Mouse (Mus musculus) liver, adult 2 months (tissue): ENCODE results near the gene Nepn. TPM values are rescaled to one million over a fixed set of nuclear protein-coding genes. Genes with fewer than 3 reads are reported as not detected.

ENCODE experiments used
- DNase-seq: peaks from one replicate; pipeline ENCODE4 v3.0.0-alpha.2; 2011; ENCODE audit warnings: low read depth, low spot score; ENCODE audit errors: extremely low read depth
- H3K27ac ChIP-seq: fragments of 200-500 bp; replicated peaks from 2 replicates; pipeline ENCODE4 v1.5.1; 2012; ENCODE audit warnings: low read depth, mild to moderate bottlenecking, control low read depth, inconsistent platforms, low read length; ENCODE audit not compliant: insufficient read depth
- H3K27me3 ChIP-seq: fragments of 200-500 bp; 2 replicates; pipeline ENCODE4 v1.6.1; 2012; ENCODE audit warnings: mild to moderate bottlenecking, moderate library complexity, low read length, inconsistent platforms; ENCODE audit not compliant: control insufficient read depth, insufficient read depth
- H3K36me3 ChIP-seq: fragments of 200-500 bp; 2 replicates; pipeline ENCODE4 v1.6.1; 2012; ENCODE audit warnings: low read length, inconsistent platforms; ENCODE audit not compliant: control insufficient read depth, insufficient read depth
- H3K4me1 ChIP-seq: fragments of 200-500 bp; 2 replicates; pipeline ENCODE4 v1.6.1; 2011; ENCODE audit warnings: low read length; ENCODE audit not compliant: control insufficient read depth, insufficient read depth
- H3K4me3 ChIP-seq: fragments of 200-500 bp; 2 replicates; pipeline ENCODE4 v1.5.1; 2011; ENCODE audit warnings: low read depth, mild to moderate bottlenecking, control low read depth, low read length, moderate library complexity; ENCODE audit not compliant: insufficient read depth
- H3K79me2 ChIP-seq: fragments of 200-500 bp; 2 replicates; pipeline ENCODE4 v1.6.1; 2012; ENCODE audit warnings: inconsistent platforms, mild to moderate bottlenecking, low read length, moderate library complexity; ENCODE audit not compliant: control insufficient read depth, insufficient read depth
- H3K9ac ChIP-seq: fragments of 200-500 bp; 2 replicates; pipeline ENCODE4 v1.6.1; 2012; ENCODE audit warnings: low read depth, mild to moderate bottlenecking, control low read depth, inconsistent platforms, low read length
- CTCF ChIP-seq: fragments of 200-500 bp; IDR thresholded peaks from 2 replicates; pipeline ENCODE4 v1.5.1; 2011; ENCODE audit warnings: low read depth, low read length, control low read depth
- POLR2A ChIP-seq: fragments of 200-500 bp; IDR thresholded peaks from 2 replicates; pipeline ENCODE4 v1.6.1; 2011; ENCODE audit warnings: low read length, control low read depth; ENCODE audit not compliant: insufficient read depth; ENCODE audit errors: extremely low read depth
- WGBS: fragments of 180-500 bp; shearing (Covaris S2); methylation state at CpG from one replicate; pipeline ENCODE4 v1.1.7; 2018; 5-methylcytosine and 5-hydroxymethylcytosine counted together
- polyA plus RNA-seq: library from polyadenylated mRNA; depleted of rRNA; stranded (reverse); fragments of >200 nt; gene quantifications from 2 replicates; pipeline ENCODE4 v1.2.3, GENCODE M21; 2012; rRNA removed
- total RNA-seq: library from RNA; depleted of rRNA; stranded (reverse); fragments of >200 nt; gene quantifications from 2 replicates; pipeline ENCODE4 v1.2.3, GENCODE M21; 2014; rRNA removed

The Nepn gene
- total and polyA plus RNA-seq, 2 experiments, result not detected

- peak; percentile 42 for DNase-seq
- Histone ChIP-seq H3K27ac (no peak overlapping the region), H3K9ac (no peak overlapping the region), H3K79me2 (peaks cover 28% of the 10 kb centered on the region; the same call in 1 of the 2 replicates), H3K4me3 (no peak overlapping the region), H3K27me3 (no peaks in the 10 kb centered on the region), H3K4me1 (peaks cover 12% of the 10 kb centered on the region), H3K36me3 (peaks cover 17% of the 10 kb centered on the region)
- WGBS, result 53% methylated on average over 7 of the region's 7 CpGs
- no peak for TF ChIP-seq POLR2A
- no peak for TF ChIP-seq CTCF
Measured at GRCm38 (mm10) chr10:52426314-52426980, 37.7 kb downstream of the Nepn start.

DNA sequence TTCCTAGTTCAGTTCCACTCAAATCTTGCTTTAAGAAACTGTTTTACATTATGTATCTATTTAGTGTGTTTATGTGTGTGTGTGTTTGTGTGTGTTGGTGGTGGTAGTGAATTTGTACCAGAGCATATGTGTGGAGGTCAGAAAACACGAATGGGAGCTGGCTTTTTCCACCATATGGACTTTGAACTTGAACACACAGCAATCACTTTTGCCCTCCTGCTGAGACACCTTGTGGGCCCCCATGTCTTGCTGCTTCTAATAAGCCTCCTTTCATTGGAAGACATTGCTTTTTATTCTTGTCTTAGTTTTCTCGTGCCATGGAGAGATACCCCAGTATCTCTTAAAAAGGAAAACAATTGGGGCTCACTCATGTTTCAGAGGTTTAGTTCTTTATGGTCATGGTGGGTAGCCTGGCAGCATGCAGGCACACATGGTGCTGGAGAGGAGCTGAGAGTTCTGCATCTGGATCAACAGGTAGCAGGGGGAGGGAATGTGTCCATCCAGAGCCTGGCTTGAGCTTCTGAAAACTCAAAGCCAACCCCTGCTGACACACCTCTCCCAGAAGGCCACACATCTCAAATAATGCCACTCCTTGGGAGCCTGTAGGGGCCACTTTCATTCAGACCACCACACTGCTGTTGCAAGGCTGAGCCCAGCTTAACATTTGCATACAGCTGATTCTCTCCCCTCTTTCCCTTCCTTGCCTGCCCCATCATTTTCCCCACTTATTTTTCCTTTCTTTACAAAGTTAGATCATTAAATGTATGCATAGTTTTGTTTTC lies 39.1 kb downstream of the Nepn start:
- H3K27me3 ChIP-seq, result no peaks in the 10 kb centered on the region
- H3K27ac ChIP-seq, result no peak overlapping the region
- peaks cover 8% of the 10 kb centered on the region for H3K4me1 ChIP-seq
- WGBS, result 50% methylated on average over 2 of the region's 2 CpGs
- peaks cover 19% of the 10 kb centered on the region; the same call in 1 of the 2 replicates for H3K79me2 ChIP-seq
- peak; percentile 24 for DNase-seq
- no peak overlapping the region for H3K9ac ChIP-seq
- no peak for TF ChIP-seq POLR2A
- TF ChIP-seq CTCF, result no peak
- H3K4me3 ChIP-seq, result no peak overlapping the region
- H3K36me3 ChIP-seq, result peaks cover 28% of the 10 kb centered on the region

- H3K27me3 ChIP-seq, result no peaks in the 10 kb centered on the region
- TF ChIP-seq CTCF (no peak), POLR2A (no peak)
- no peak overlapping the region for H3K27ac ChIP-seq
- peaks cover 51% of the 10 kb centered on the region for H3K36me3 ChIP-seq
- DNase-seq, result no peak
- WGBS, result 82% methylated on average over 1 of the region's 1 CpGs
- H3K9ac ChIP-seq, result no peak overlapping the region
- H3K4me1 ChIP-seq, result peaks cover 6% of the 10 kb centered on the region
- H3K4me3 ChIP-seq, result no peak overlapping the region
- H3K79me2 ChIP-seq, result peaks cover 5% of the 10 kb centered on the region; the same call in 1 of the 2 replicates
Measured at GRCm38 (mm10) chr10:52430953-52431352, 42.2 kb downstream of the Nepn start.

GRCm38 (mm10) chr10:52434836-52435235 lies 46.1 kb downstream of the Nepn start:
- H3K4me3 ChIP-seq, result no peak overlapping the region
- no peak overlapping the region for H3K9ac ChIP-seq
- H3K27me3 ChIP-seq, result no peaks in the 10 kb centered on the region
- 84% methylated on average over 8 of the region's 8 CpGs for WGBS
- no peak for TF ChIP-seq POLR2A
- TF ChIP-seq CTCF, result no peak
- peaks cover 65% of the 10 kb centered on the region for H3K36me3 ChIP-seq
- no peaks in the 10 kb centered on the region for H3K79me2 ChIP-seq
- DNase-seq, result no peak
- no peaks in the 10 kb centered on the region for H3K4me1 ChIP-seq
- H3K27ac ChIP-seq, result no peak overlapping the region

Other genes with a start within 250 kb of the Nepn start
- not detected in 2 replicates for gene Ros1, start 193.7 kb upstream of the Nepn start, total RNA-seq
- not detected in 2 replicates for gene Ros1, start 193.7 kb upstream of the Nepn start, polyA plus RNA-seq
- gene Dcbld1, start 155.4 kb upstream of the Nepn start, total RNA-seq, result 3.1 and 3.5 TPM in 2 replicates
- 2.0 and 2.3 TPM in 2 replicates for gene Dcbld1, start 155.4 kb upstream of the Nepn start, polyA plus RNA-seq
- not detected in 2 replicates for gene Gm26741, start 30.2 kb upstream of the Nepn start, total RNA-seq
- not detected in 2 replicates for gene Gm26741, start 30.2 kb upstream of the Nepn start, polyA plus RNA-seq
- 14.9 and 16.5 TPM in 2 replicates for gene Gopc, start 6.8 kb upstream of the Nepn start, total RNA-seq
- 3.7 and 4.8 TPM in 2 replicates for gene Gopc, start 6.8 kb upstream of the Nepn start, polyA plus RNA-seq
- 13.6 and 13.7 TPM in 2 replicates for gene Nus1, start 28.6 kb downstream of the Nepn start, total RNA-seq
- 9.7 and 11.6 TPM in 2 replicates for gene Nus1, start 28.6 kb downstream of the Nepn start, polyA plus RNA-seq